Mouse (Mus musculus) fat pad, adult 2 months (tissue): ENCODE data around the gene Kmo.
A peak's percentile ranks its signal among the peaks of the same experiment; 100 is the strongest.

ENCODE experiments used
- DNase-seq: peaks from one replicate; pipeline ENCODE4 v3.0.0-alpha.2; 2011; ENCODE audit warnings: low read depth, low spot score; ENCODE audit errors: extremely low read depth

The Kmo gene

GRCm38 (mm10) chr1:175619814-175620431, at the start of gene Kmo:
Gene Kmo, plus strand, starts transcription at chr1:175620381.
- no peak for DNase-seq

GRCm38 (mm10) chr1:175574129-175574528, 46.1 kb upstream of the Kmo start:
- no peak for DNase-seq

GRCm38 (mm10) chr1:175578425-175579096, 41.6 kb upstream of the Kmo start:
- no peak for DNase-seq

GRCm38 (mm10) chr1:175579598-175580235, 40.5 kb upstream of the Kmo start:
- no peak for DNase-seq

- no peak for DNase-seq
Observed at GRCm38 (mm10) chr1:175580346-175580745, 39.8 kb upstream of the Kmo start.

GRCm38 (mm10) chr1:175582799-175583198, 37.4 kb upstream of the Kmo start:
- DNase-seq, result no peak

GRCm38 (mm10) chr1:175585267-175585666, 34.9 kb upstream of the Kmo start:
- no peak for DNase-seq

- no peak for DNase-seq
Observed at GRCm38 (mm10) chr1:175586656-175587055, 33.5 kb upstream of the Kmo start.

GRCm38 (mm10) chr1:175592832-175593231, 27.3 kb upstream of the Kmo start:
- no peak for DNase-seq

GRCm38 (mm10) chr1:175602231-175602630, 17.9 kb upstream of the Kmo start:
- no peak for DNase-seq

GRCm38 (mm10) chr1:175603390-175603789, 16.8 kb upstream of the Kmo start:
- DNase-seq, result no peak

- no peak for DNase-seq
Observed at GRCm38 (mm10) chr1:175607308-175607707, 12.9 kb upstream of the Kmo start.

- no peak for DNase-seq
Observed at GRCm38 (mm10) chr1:175607838-175608585, 12.2 kb upstream of the Kmo start.

GRCm38 (mm10) chr1:175608708-175609107, 11.5 kb upstream of the Kmo start:
- DNase-seq, result no peak

GRCm38 (mm10) chr1:175614992-175615391, 5.2 kb upstream of the Kmo start:
- DNase-seq, result no peak

GRCm38 (mm10) chr1:175623656-175624055, 3.5 kb downstream of the Kmo start:
- no peak for DNase-seq

GRCm38 (mm10) chr1:175625257-175625879, 5.2 kb downstream of the Kmo start, which contains the start of gene Fh1:
Gene Fh1, minus strand, starts transcription at chr1:175625635.
- peak; percentile 94 for DNase-seq

GRCm38 (mm10) chr1:175625990-175626692, 6.0 kb downstream of the Kmo start:
- no peak for DNase-seq

GRCm38 (mm10) chr1:175629248-175629647, 9.1 kb downstream of the Kmo start:
- no peak for DNase-seq

- no peak for DNase-seq
Observed at GRCm38 (mm10) chr1:175630345-175630744, 10.2 kb downstream of the Kmo start.
